Mouse (Mus musculus) brain, embryonic 14.5 days (tissue): Measurements from ENCODE around the gene C2cd3.

Source experiments
- CTCF ChIP-seq: fragments of 200-500 bp; IDR thresholded peaks from 2 replicates; pipeline ENCODE4 v1.5.1; 2012; ENCODE audit warnings: inconsistent platforms, mild to moderate bottlenecking, moderate library complexity, borderline replicate concordance; ENCODE audit not compliant: insufficient read depth, insufficient read length; ENCODE audit errors: extremely low read depth
- POLR2A ChIP-seq: fragments of 200-500 bp; IDR thresholded peaks from 2 replicates; pipeline ENCODE4 v1.6.1; 2012; ENCODE audit warnings: mild to moderate bottlenecking, inconsistent platforms, borderline replicate concordance; ENCODE audit not compliant: poor library complexity, insufficient read depth, insufficient read length, severe bottlenecking; ENCODE audit errors: extremely low read depth

DNA sequence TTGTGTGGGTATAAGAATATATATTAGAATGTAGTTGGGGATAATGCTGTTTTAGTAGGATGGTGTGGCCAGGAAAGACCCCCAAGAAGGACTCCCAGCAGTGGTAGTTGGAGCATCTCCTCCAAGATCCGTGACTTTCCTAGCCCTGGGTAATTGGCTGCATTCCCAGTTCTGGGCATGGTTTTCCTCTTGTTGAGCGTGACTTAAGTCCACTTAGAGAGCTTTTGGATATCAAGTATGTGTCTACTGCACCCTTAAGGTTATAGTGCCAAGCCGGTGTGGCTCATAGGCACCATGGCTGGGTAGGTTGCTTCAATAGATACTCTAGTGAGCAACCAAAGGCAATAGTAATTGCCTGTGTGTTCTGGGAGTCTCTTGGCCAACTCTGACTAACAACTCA is 48.3 kb upstream of the C2cd3 start:
- no peak for TF ChIP-seq CTCF
- no peak for TF ChIP-seq POLR2A
